Mouse (Mus musculus) spleen, postnatal 4 days (tissue): ENCODE results near the gene Ube3c.

Experiments
- DNase-seq, 2 experiments: peaks; one replicate each; pipeline ENCODE4 v3.0.0; 2022; ENCODE audit warnings: low spot score in 2 of 2

Ube3c gene

DNA sequence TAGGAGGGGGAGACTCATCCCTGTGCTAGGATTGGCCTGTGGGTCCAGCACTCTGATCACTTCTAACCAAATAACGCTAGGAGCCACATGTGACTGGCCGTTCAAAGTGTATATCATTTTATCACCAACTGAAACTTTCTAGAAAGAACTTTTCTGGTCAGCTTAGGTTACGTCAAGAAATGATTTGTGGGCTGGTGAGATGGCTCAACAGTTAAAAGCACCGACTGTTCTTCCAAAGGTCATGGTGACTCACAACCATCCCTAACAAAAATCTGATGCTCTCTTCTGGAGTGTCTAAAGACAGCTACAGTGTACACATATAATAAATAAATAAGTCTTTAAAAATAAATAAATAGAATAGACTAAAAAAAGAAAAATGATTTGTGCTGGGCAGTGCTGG is 103.5 kb downstream of the Ube3c start:
- DNase-seq: no peak

DNA sequence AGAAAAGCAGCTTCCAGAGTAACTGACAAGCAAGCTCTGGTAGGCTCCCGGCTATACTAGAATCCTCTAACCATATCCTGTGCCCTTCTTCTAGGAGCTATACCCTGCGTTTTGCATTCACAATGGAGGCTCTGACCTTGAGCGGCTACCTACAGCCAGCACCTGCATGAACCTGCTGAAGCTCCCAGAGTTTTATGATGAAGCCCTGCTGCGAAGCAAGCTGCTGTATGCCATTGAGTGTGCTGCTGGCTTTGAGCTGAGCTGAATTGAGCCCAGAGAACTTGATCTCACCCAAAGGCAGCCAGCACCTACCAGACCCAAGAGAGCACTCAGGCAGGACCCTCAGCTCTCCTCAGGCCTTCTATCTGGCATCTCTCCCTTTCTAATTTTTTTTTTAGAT is 105.3 kb downstream of the Ube3c start:
- DNase-seq: no peak

DNA sequence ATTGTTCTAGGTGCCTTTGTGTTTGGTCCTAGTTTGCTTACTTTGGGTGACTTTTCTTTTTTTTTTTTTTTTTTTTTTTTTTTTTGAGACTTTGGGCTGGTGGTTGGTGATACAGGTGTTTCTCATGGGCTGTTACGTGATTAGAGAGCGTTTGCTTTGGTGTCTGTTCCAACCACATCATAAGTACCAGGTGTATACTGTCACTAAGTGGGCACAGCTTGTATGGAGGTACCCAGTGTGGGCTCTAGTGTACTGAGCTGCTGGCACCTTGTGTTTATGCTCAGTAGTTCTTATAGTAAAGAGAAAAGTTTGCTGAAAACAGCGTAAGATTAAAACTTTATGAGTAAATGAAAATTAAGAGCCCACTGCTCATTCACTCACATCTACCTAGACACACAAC is 107.4 kb downstream of the Ube3c start:
- DNase-seq: no peak

DNA sequence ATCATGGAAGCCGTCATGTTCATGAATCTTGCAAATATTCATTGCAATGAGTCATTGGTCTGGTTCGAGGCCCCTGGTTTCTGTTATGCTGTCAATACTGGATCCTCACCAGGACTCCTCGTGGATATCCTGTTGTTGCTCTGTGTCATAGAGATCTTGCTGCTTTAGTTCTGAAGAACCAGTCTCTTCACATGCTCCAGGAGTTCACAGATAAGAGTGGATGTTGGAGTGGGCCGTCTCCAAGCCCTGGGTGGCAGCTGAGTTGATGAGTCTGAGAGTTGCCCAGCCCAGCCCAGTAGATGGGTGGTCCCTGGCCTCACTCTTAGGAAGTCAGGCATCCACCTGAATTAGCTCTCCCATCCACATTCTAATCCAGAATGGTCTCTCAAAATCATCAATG is 116.0 kb downstream of the Ube3c start:
- no peak for DNase-seq

DNA sequence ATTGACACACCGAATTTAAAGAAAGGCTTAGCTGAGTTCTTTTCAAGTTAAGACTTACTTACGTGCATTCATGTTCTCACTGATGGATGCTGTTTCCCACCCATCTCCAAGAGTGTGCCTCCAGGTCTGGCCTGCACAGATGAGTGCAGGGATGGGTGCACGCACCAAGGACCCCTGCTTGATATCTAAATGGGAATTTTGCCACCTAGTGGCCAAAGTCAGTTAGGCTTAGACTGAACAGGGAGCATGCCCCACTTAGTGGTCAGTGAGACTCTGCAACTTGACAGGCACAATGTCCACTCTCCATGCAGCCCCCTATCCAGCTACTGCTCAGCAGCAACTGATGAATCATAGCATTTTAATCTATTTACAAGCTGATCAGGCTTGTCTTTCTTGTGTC is 118.6 kb downstream of the Ube3c start:
- no peak for DNase-seq

DNA sequence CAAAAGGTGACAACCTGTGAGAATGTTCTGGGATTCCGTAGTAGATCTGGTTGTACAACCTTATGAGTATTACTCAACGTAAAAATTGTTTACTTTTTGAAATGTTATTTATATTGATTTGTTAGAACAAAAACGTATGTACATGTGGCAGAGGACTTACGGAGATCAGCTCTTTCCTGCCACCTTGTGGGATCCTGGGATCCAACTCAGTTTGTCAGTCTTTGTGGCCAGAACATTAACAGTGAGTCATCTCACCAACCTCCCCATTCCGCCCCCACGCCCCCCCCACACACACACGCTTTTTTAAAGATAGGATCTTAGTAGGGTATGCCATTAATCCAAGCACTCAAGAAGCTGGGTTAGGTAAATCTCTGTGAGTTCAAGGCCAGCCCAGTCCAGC is 119.3 kb downstream of the Ube3c start:
- no peak for DNase-seq

DNA sequence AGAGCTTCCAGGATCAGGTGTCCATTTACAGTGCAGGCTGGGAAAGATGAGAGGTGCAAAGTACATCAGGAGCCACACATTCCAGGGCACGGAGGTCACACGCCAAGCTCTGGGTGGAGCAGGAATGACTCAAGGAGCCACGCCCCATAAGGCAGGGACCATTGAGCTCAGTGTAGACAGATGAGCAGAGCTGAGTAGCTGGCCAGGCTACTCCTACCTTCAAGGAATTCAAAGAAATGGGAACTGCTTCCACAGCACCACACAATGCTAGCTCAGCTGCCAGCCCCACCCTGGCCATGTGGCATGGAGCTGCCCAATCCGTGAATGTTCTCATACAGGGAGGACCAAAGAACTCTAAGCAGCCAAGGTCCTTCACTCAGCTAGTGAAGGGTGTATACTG is 129.5 kb downstream of the Ube3c start:
- no peak for DNase-seq

DNA sequence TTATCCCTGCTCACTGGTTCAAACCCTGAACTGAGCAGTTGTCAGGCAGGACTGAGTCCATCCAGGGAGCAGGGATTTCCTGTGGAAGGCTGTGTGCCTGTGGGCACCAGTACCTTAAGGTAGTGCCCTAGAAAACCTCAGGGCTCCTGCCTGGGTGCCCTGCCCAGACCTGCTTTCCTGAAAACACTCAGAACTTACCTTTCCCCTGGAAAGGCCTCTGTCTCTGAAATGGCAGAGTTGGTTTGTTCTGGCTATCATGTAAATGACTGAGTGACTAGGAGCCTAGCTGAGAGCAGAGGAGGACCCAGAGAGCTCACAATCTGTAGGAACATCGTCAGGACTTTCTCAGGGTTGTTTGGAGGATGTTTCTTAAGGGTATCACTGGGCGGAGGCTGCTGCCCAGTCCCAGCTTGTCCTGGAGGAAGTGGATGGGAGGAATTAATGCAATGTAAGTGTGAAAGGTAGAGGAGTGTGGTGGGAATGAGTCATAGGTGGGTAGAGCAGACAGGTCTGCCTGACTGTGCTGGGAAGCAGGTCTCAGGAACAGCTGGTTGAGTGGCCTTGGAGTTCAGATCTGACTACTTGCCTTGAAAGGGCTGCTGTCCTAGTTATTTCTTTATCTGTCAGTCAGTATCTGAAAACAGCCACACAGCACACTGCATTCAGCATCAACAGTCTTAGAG is 130.6 kb downstream of the Ube3c start:
- DNase-seq: no peak

DNA sequence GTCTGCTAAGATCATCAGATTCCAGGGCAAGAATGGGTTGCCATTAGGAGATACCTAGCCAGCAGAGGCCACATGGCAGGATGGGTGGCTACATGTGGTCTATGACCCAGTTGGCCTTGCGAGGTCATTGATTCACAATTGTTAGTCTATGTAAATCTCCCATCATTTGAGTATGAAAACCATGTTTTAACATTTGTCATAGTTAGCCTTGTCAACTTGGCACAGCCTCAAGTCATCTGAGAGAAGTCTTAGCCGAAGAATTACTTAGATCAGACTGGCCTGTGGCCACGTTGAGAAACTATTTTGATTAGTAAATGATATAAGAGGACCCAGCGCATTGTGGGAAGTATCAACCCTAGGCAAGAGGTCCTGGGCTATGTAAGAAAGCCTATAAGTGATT is 138.2 kb downstream of the Ube3c start:
- no peak for DNase-seq

DNA sequence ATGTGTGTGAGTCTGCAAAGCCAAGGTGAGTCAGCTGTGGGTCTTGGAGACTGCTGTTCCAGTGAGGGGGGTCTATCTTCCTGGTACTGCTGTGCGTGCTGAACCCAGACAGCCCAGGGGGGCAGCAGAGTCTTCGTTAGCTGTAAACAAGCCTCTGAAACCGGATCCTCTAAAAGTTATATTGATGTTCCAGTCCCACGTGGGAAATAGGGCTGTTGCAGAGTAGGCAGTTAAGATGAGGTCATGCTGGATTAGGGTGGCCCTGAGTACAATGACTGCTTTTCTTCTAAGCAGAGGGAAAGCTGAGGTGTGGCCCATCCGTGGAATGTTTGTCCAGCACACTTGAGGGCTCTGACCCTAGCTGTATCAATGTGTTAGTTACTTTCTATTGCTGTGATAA is 139.2 kb downstream of the Ube3c start:
- no peak for DNase-seq

DNA sequence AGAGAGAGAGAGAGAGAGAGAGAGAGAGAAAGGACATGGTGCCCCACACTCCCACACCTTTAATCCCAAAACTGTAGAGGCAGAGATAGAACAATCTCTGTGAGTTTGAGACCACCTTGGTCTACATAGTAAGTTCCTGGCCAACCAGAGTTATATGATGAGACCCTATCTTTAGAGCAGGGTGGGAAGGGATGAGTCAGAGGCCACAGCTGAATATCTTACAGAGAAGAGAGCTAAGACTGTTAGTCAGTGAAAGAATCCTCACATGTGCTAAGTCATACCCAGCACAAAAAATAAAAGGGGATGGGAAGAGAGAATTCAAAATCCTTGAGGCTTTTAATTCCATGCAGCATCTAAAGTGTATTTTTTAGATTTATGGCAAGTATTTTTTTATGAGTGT is 142.6 kb downstream of the Ube3c start:
- DNase-seq: no peak

DNA sequence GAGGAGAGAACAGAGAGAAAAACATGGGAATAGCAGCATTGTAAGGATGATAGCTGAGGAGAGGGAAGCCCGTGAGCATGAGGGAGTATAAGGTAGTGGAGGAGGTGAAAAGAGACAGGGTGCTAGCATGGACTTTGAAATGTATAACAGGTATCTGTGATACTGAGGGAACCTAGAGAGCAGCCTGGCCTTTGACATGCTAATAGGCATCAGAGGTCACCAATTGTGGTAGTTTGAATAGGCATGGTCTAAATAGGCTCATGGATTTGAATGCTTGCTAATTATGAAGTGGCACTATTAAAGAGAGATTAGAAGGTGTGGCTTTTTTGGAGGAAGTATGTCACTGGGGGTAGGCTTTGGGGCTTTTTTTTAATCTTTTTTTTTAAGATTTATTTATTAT is 143.9 kb downstream of the Ube3c start:
- DNase-seq: no peak

DNA sequence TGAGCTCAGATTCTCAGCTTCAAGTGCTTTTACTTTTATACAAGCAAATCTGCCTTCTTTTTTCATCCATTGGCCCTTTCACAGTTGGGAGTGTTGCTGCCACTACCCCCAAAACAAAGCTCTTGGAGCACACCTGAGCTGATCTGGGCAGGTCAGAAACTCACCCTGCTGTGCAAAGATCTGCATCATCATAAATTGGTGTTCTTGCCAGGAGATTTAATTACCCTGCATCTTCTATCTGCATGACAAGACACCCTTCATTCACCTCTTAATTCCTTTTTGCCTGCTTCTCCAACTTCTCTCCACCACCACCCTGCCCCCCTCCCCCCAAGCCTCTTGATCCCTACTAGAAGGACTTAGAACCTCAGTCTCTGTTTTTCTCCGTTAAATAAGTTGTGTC is 152.1 kb downstream of the Ube3c start:
- DNase-seq: no peak

DNA sequence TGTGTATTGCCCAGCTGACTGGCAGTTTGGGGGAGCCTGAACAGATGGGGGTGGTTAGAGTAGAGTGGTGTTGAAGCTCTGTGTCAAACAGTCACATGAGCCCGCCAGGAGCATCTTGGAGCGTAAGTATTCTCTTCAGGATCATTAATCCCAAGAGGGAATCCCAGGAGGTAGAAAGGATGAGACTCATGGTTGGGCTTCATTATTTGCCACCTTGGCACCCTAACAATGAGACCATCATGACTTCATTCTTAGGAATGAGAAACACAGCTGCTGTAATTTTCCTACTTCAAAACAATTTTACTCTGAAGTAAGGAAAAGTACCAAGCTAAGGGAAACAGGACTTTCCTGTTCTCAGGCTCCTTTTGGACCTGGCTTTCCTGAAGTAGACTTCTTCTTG is 156.3 kb downstream of the Ube3c start:
- no peak for DNase-seq
